Mouse (Mus musculus): Measurements from ENCODE around the gene Ano5. TPM values are rescaled to one million over a fixed set of nuclear protein-coding genes. Genes with fewer than 3 reads are reported as not detected.

Ano5 gene
- polyA plus RNA-seq, 1 experiment from 2014 or later, result 0.26 TPM

- H3K4me1 ChIP-seq, result peaks cover 7% of the 10 kb centered on the region
- under 1% methylated on average over 23 of the region's 23 CpGs for WGBS
- no peaks in the 10 kb centered on the region for H3K9me3 ChIP-seq
- peak within 1 kb of the TSS; percentile 91 for H3K27ac ChIP-seq
- H3K9ac ChIP-seq, result peak within 1 kb of the TSS; percentile 51
- no peaks in the 10 kb centered on the region for H3K36me3 ChIP-seq (replicated peaks)
- ATAC-seq (ENCODE audit: low FRiP score), result peak; percentile 66
- peak within 1 kb of the TSS; percentile 34 for H3K4me2 ChIP-seq
- H3K27me3 ChIP-seq, result peaks cover 52% of the 10 kb centered on the region
- H3K4me3 ChIP-seq (replicated peaks), result peak within 1 kb of the TSS; percentile 37
These were observed 110.9 kb downstream of the Ano5 start, which contains the start of gene Slc17a6 for GRCm38 (mm10) chr7:51621694-51622145. Slc17a6 (plus strand) TSS chr7:51622006.

GRCm38 (mm10) chr7:51622196-51622595, 111.4 kb downstream of the Ano5 start:
- Histone ChIP-seq H3K27ac (peak overlapping the region; percentile 91), H3K27me3 (peaks cover 56% of the 10 kb centered on the region), H3K9me3 (no peaks in the 10 kb centered on the region), H3K4me3 (replicated peaks) (peak overlapping the region; percentile 37), H3K36me3 (replicated peaks) (no peaks in the 10 kb centered on the region), H3K4me2 (peak overlapping the region; percentile 34), H3K4me1 (peaks cover 11% of the 10 kb centered on the region), H3K9ac (peak overlapping the region; percentile 51)
- ATAC-seq (ENCODE audit: low FRiP score), result 0 out of 2 replicates have a peak, but pooled peaks have one; percentile 40
- 2% methylated on average over 18 of the region's 18 CpGs for WGBS

GRCm38 (mm10) chr7:51622666-51623065, 111.8 kb downstream of the Ano5 start:
- WGBS, result under 1% methylated on average over 5 of the region's 5 CpGs
- Histone ChIP-seq H3K9me3 (no peaks in the 10 kb centered on the region), H3K4me3 (replicated peaks) (peak overlapping the region; percentile 37), H3K4me1 (peaks cover 16% of the 10 kb centered on the region), H3K9ac (peak overlapping the region; percentile 51), H3K36me3 (replicated peaks) (no peaks in the 10 kb centered on the region), H3K27me3 (peaks cover 61% of the 10 kb centered on the region), H3K27ac (peak overlapping the region; percentile 91), H3K4me2 (no peak overlapping the region)
- ATAC-seq (ENCODE audit: low FRiP score), result no peak

GRCm38 (mm10) chr7:51624336-51624897, 113.6 kb downstream of the Ano5 start:
- Histone ChIP-seq H3K27me3 (peaks cover 71% of the 10 kb centered on the region), H3K4me3 (replicated peaks) (peak overlapping the region; percentile 37), H3K9me3 (no peaks in the 10 kb centered on the region), H3K9ac (peak overlapping the region; percentile 55), H3K4me2 (peak overlapping the region; percentile 50), H3K27ac (peak overlapping the region; percentile 92), H3K4me1 (peaks cover 19% of the 10 kb centered on the region), H3K36me3 (replicated peaks) (no peaks in the 10 kb centered on the region)
- peak; percentile 14; the same call in 1 of the 2 replicates for ATAC-seq (ENCODE audit: low FRiP score)
- WGBS, result 2% methylated on average over 4 of the region's 4 CpGs

GRCm38 (mm10) chr7:51625161-51625560, 114.3 kb downstream of the Ano5 start:
- H3K27me3 ChIP-seq, result peaks cover 72% of the 10 kb centered on the region
- peak overlapping the region; percentile 50 for H3K4me2 ChIP-seq
- WGBS, result under 1% methylated on average over 23 of the region's 23 CpGs
- H3K27ac ChIP-seq, result peak overlapping the region; percentile 92
- H3K9ac ChIP-seq, result peak overlapping the region; percentile 55
- H3K4me3 ChIP-seq (replicated peaks), result peak overlapping the region; percentile 37
- H3K9me3 ChIP-seq, result no peaks in the 10 kb centered on the region
- no peaks in the 10 kb centered on the region for H3K36me3 ChIP-seq (replicated peaks)
- ATAC-seq (ENCODE audit: low FRiP score), result peak; percentile 21; the same call in 1 of the 2 replicates
- H3K4me1 ChIP-seq, result peaks cover 19% of the 10 kb centered on the region

- Histone ChIP-seq H3K27me3 (peaks cover 74% of the 10 kb centered on the region), H3K27ac (peak overlapping the region; percentile 92), H3K4me2 (peak overlapping the region; percentile 50), H3K4me3 (replicated peaks) (peak overlapping the region; percentile 37), H3K4me1 (peaks cover 19% of the 10 kb centered on the region), H3K36me3 (replicated peaks) (no peaks in the 10 kb centered on the region), H3K9ac (peak overlapping the region; percentile 55), H3K9me3 (no peaks in the 10 kb centered on the region)
- WGBS, result under 1% methylated on average over 11 of the region's 11 CpGs
- no peak for ATAC-seq (ENCODE audit: low FRiP score)
These were observed 114.9 kb downstream of the Ano5 start for GRCm38 (mm10) chr7:51625591-51626255.

- no peaks in the 10 kb centered on the region for H3K9me3 ChIP-seq
- peak overlapping the region; percentile 50 for H3K4me2 ChIP-seq
- H3K9ac ChIP-seq, result peak overlapping the region; percentile 55
- H3K4me3 ChIP-seq (replicated peaks), result peak overlapping the region; percentile 37
- WGBS, result under 1% methylated on average over 16 of the region's 16 CpGs
- peak overlapping the region; percentile 92 for H3K27ac ChIP-seq
- no peak for ATAC-seq (ENCODE audit: low FRiP score)
- peaks cover 78% of the 10 kb centered on the region for H3K27me3 ChIP-seq
- H3K4me1 ChIP-seq, result peaks cover 19% of the 10 kb centered on the region
- no peaks in the 10 kb centered on the region for H3K36me3 ChIP-seq (replicated peaks)
These were observed 115.7 kb downstream of the Ano5 start for GRCm38 (mm10) chr7:51626451-51627000.

- peak overlapping the region; percentile 55 for H3K9ac ChIP-seq
- H3K27ac ChIP-seq, result peak overlapping the region; percentile 92
- H3K4me3 ChIP-seq (replicated peaks), result peak overlapping the region; percentile 37
- no peaks in the 10 kb centered on the region for H3K9me3 ChIP-seq
- peak overlapping the region; percentile 50 for H3K4me2 ChIP-seq
- H3K27me3 ChIP-seq, result peaks cover 74% of the 10 kb centered on the region
- peaks cover 19% of the 10 kb centered on the region for H3K4me1 ChIP-seq
- H3K36me3 ChIP-seq (replicated peaks), result no peaks in the 10 kb centered on the region
- WGBS, result under 1% methylated on average over 26 of the region's 26 CpGs
- peak; percentile 91 for ATAC-seq (ENCODE audit: low FRiP score)
These were observed 116.3 kb downstream of the Ano5 start for GRCm38 (mm10) chr7:51627001-51627631.

- WGBS, result 0% methylated on average over 9 of the region's 9 CpGs
- no peak; the same call in 1 of the 2 replicates for ATAC-seq (ENCODE audit: low FRiP score)
- peaks cover 69% of the 10 kb centered on the region for H3K27me3 ChIP-seq
- peak overlapping the region; percentile 92 for H3K27ac ChIP-seq
- H3K4me1 ChIP-seq, result peaks cover 21% of the 10 kb centered on the region
- H3K9ac ChIP-seq, result peak overlapping the region; percentile 55; the same call in 1 of the 2 replicates
- H3K4me3 ChIP-seq (replicated peaks), result peak overlapping the region; percentile 37
- H3K36me3 ChIP-seq (replicated peaks), result no peaks in the 10 kb centered on the region
- H3K4me2 ChIP-seq, result peak overlapping the region; percentile 50
- H3K9me3 ChIP-seq, result no peaks in the 10 kb centered on the region
These were observed 116.8 kb downstream of the Ano5 start for GRCm38 (mm10) chr7:51627666-51628065.

GRCm38 (mm10) chr7:51628349-51628748, 117.5 kb downstream of the Ano5 start:
- no peaks in the 10 kb centered on the region for H3K36me3 ChIP-seq (replicated peaks)
- no peak overlapping the region for H3K4me3 ChIP-seq (replicated peaks)
- H3K9me3 ChIP-seq, result no peaks in the 10 kb centered on the region
- H3K27me3 ChIP-seq, result peaks cover 67% of the 10 kb centered on the region
- no peak for ATAC-seq (ENCODE audit: low FRiP score)
- peaks cover 25% of the 10 kb centered on the region for H3K4me1 ChIP-seq
- H3K9ac ChIP-seq, result no peak overlapping the region
- no peak overlapping the region for H3K27ac ChIP-seq
- 2% methylated on average over 9 of the region's 9 CpGs for WGBS
- no peak overlapping the region; the same call in 1 of the 2 replicates for H3K4me2 ChIP-seq

GRCm38 (mm10) chr7:51629206-51629605, 118.4 kb downstream of the Ano5 start:
- no peak for ATAC-seq (ENCODE audit: low FRiP score)
- 3% methylated on average over 3 of the region's 3 CpGs for WGBS
- Histone ChIP-seq H3K9ac (no peak overlapping the region), H3K4me3 (replicated peaks) (0 out of 2 replicates have a peak overlapping the region, but pooled peaks have one; percentile 10), H3K4me2 (peak overlapping the region; percentile 42), H3K27me3 (peaks cover 59% of the 10 kb centered on the region), H3K9me3 (no peaks in the 10 kb centered on the region), H3K27ac (peak overlapping the region; percentile 70), H3K36me3 (replicated peaks) (no peaks in the 10 kb centered on the region), H3K4me1 (peaks cover 25% of the 10 kb centered on the region)

GRCm38 (mm10) chr7:51631171-51631570, 120.3 kb downstream of the Ano5 start:
- Histone ChIP-seq H3K27me3 (peaks cover 39% of the 10 kb centered on the region), H3K27ac (peak overlapping the region; percentile 80), H3K4me3 (replicated peaks) (peak overlapping the region; percentile 14; the same call in 1 of the 2 replicates), H3K36me3 (replicated peaks) (no peaks in the 10 kb centered on the region), H3K9me3 (no peaks in the 10 kb centered on the region), H3K9ac (no peak overlapping the region), H3K4me1 (peaks cover 19% of the 10 kb centered on the region), H3K4me2 (peak overlapping the region; percentile 29)
- no peak for ATAC-seq (ENCODE audit: low FRiP score)
- WGBS, result 56% methylated on average over 3 of the region's 3 CpGs

Data from forebrain, embryonic 12.5 days (tissue).